Mouse (Mus musculus): ENCODE measurements around the gene Cop1. TPM values are rescaled to one million over a fixed set of nuclear protein-coding genes. Genes with fewer than 3 reads are reported as not detected.

The Cop1 gene
- total RNA-seq, 2 experiments from 2014 or later = 130 to 141 TPM

DNA sequence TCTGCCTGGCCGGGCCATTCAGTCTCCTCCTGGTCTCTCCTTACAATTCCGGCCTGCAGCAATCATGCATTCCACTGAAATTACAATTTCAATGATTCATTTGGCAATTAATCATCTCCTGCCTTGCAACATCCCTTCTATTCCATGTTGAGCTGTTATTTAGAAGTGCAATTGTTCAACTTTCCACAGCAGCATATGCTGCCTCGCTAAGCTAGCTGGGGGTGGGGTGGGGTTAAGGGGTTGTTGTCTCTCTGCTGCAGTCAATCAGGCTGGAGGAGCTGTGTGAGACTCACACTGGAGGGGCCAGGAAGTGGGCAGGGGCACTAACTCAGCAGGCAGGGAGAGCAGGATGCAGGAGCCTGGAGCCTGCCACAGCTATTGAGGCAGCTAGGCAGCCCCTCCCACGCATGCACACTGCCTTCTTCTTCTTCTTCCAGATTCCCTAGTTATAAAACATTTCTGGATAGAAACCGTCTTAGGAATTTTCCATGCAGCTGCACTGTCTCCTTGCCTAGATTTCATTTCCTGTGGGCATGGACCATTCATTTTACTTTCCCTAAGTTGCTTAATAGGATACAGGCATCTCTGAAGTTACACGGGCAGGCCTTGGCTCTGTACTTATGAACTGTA lies 161.1 kb downstream of the Cop1 start:
- peak; percentile 83 to 85 for DNase-seq (ENCODE audit: low spot score in 2 of 2)
- intact Hi-C loops (cut with DNase I) = loop anchor here (10.0 kb wide), 3 partner anchors 272 to 482 kb away; no protein-coding TSS in a partner anchor

DNA sequence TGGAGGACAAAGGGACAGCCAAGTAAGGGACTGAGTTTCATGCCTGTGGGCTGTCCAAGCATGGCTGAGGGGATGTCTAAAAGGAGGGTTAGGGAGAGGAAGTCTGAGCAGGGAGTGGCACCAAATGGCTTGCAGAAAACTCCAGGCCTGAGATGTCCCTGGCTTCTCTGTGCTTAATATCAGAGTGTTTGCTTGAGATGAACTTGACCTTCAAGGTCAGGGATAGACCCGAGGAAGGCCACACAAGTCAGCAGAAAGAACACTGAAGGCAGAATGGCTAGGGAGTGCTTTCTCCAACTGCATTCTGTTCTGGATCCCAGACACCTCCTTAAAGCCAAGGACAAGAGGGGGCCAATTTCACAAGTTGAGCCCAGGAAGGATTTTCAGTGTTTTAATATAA lies 161.8 kb downstream of the Cop1 start:
- no peak for DNase-seq (ENCODE audit: low spot score in 2 of 2)
- intact Hi-C loops (cut with DNase I) = loop anchor here (10.0 kb wide), 3 partner anchors 271 to 481 kb away; no protein-coding TSS in a partner anchor

DNA sequence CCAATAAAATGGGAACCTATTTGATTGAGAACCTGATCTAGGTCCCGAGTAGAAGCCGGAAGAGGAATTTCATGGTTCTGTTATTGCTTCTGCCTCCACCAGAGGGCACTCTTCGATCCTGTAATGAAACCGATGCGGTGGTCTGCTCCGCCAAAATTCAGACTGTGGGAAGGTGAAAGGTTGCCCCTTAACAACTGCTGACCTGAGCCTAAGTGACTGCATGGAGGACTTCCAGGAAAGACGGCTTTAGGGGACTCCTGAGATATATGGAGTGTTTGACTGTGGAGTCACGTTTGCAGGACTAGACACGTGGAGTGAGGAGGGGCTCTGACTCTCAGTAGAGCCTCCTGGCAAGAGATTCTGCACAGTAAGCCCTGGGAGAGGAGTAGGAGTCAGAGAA lies 164.4 kb downstream of the Cop1 start:
- peak; percentile 52 to 66 for DNase-seq (ENCODE audit: low spot score in 2 of 2)
- intact Hi-C loops (cut with DNase I) = loop anchor here (5.0 to 10.0 kb wide), 5 partner anchors 126 to 686 kb away; partner anchors contain the start of gene Tnr

Small RNA genes within 50 kb of the gene (microRNA-seq; reads per million reads assigned to microRNA genes)
- 432 to 435 reads per million in 2 experiments for gene Mir1843b

Data from left cerebral cortex, postnatal 14 days (tissue).